Mouse (Mus musculus) small intestine, adult 2 months (tissue): ENCODE results near the gene Gm49416. TPM values are rescaled to one million over a fixed set of nuclear protein-coding genes. Genes with fewer than 3 reads are reported as not detected.
A peak's percentile ranks its signal among the peaks of the same experiment; 100 is the strongest.

ENCODE experiments used
- H3K27ac ChIP-seq: fragments of 200-500 bp; 2 replicates; pipeline ENCODE4 v1.5.1; 2012; ENCODE audit warnings: low read depth, low read length, control low read depth, inconsistent platforms; ENCODE audit not compliant: insufficient read depth
- H3K27me3 ChIP-seq: fragments of 200-500 bp; 2 replicates; pipeline ENCODE4 v1.6.1; 2012; ENCODE audit warnings: mild to moderate bottlenecking, moderate library complexity, low read length, inconsistent platforms; ENCODE audit not compliant: control insufficient read depth, insufficient read depth
- H3K36me3 ChIP-seq: fragments of 200-500 bp; 2 replicates; pipeline ENCODE4 v1.6.1; 2012; ENCODE audit warnings: mild to moderate bottlenecking, low read length, control low read depth, inconsistent platforms; ENCODE audit not compliant: control insufficient read depth, insufficient read depth
- H3K4me1 ChIP-seq: fragments of 200-500 bp; 2 replicates; pipeline ENCODE4 v1.6.1; 2012; ENCODE audit warnings: low read length, inconsistent platforms, mixed read lengths; ENCODE audit not compliant: control insufficient read depth, insufficient read depth, insufficient read length
- H3K4me3 ChIP-seq: fragments of 200-500 bp; 2 replicates; pipeline ENCODE4 v1.5.1; 2012; ENCODE audit warnings: low read depth, mild to moderate bottlenecking, control low read depth, inconsistent platforms, low read length, moderate library complexity
- CTCF ChIP-seq: fragments of 200-500 bp; IDR thresholded peaks from 2 replicates; pipeline ENCODE4 v1.5.1; 2012; ENCODE audit warnings: low read depth, mild to moderate bottlenecking, control low read depth, inconsistent platforms, low read length, moderate library complexity, mixed read lengths; ENCODE audit not compliant: insufficient replicate concordance, insufficient read length; ENCODE audit errors: extremely low read depth
- POLR2A ChIP-seq: fragments of 200-500 bp; IDR thresholded peaks from 2 replicates; pipeline ENCODE4 v1.6.1; 2012; ENCODE audit warnings: low read depth, mild to moderate bottlenecking, control low read depth, inconsistent platforms, low read length, moderate library complexity
- WGBS: fragments of 180-500 bp; shearing (Covaris S2); methylation state at CpG from one replicate; pipeline ENCODE4 v1.1.7; 2018; 5-methylcytosine and 5-hydroxymethylcytosine counted together
- polyA plus RNA-seq: library from polyadenylated mRNA; depleted of rRNA; stranded (reverse); fragments of >200 nt; gene quantifications from 2 replicates; pipeline ENCODE4 v1.2.3, GENCODE M21; 2012; rRNA removed

The Gm49416 gene
- polyA plus RNA-seq, 1 experiment, result not detected

DNA sequence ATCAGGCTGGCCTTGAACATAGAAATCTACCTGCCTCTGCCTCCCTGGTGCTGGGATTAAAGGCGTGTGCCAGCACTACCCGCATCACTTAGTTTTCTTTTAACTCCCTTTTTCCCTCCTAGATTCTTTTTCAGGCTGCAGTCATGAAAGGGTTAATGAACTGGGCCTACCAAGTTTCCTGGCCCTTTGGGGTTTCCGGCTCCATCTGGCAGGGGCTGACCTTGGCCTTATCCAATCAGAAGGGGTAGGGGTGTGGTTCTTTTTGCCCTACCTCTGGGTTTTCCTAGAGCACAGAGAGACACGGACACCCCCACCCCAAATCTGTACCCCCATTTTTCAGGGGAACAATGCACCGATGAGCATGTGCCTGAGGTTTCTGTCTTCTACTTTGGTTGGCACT is 56.0 kb downstream of the Gm49416 start:
- H3K27ac ChIP-seq, result peak overlapping the region; percentile 17; the same call in 1 of the 2 replicates

More for the DNA sequence above, 56.0 kb downstream of the Gm49416 start:
- no peak overlapping the region for H3K4me3 ChIP-seq
- peaks cover 46% of the 10 kb centered on the region for H3K36me3 ChIP-seq
- H3K4me1 ChIP-seq, result peaks cover 18% of the 10 kb centered on the region
- WGBS, result 23% methylated on average over 5 of the region's 5 CpGs
- TF ChIP-seq CTCF (no peak), POLR2A (no peak)
- no peaks in the 10 kb centered on the region for H3K27me3 ChIP-seq

Other genes with a start within 250 kb of the Gm49416 start
- gene Chrm1, start 225.1 kb upstream of the Gm49416 start, polyA plus RNA-seq, result 2.3 and 2.4 TPM in 2 replicates
- 132 and 391 TPM in 2 replicates for gene Slc3a2, start 165.6 kb upstream of the Gm49416 start, polyA plus RNA-seq
- 12.1 and 17.5 TPM in 2 replicates for gene Wdr74, start 153.1 kb upstream of the Gm49416 start, polyA plus RNA-seq
- not detected in 2 replicates for gene 1700092M07Rik, start 148.2 kb upstream of the Gm49416 start, polyA plus RNA-seq
- gene Stx5a, start 147.5 kb upstream of the Gm49416 start, polyA plus RNA-seq, result 31.7 and 65.9 TPM in 2 replicates
- 13.3 and 25.4 TPM in 2 replicates for gene Nxf1, start 131.9 kb upstream of the Gm49416 start, polyA plus RNA-seq
- 117 and 142 TPM in 2 replicates for gene Tmem223, start 117.9 kb upstream of the Gm49416 start, polyA plus RNA-seq
- 59.9 and 96.2 TPM in 2 replicates for gene Tmem179b, start 114.5 kb upstream of the Gm49416 start, polyA plus RNA-seq
- gene Taf6l, start 102.5 kb upstream of the Gm49416 start, polyA plus RNA-seq, result 4.5 and 8.1 TPM in 2 replicates
- 7.7 and 13.5 TPM in 2 replicates for gene Polr2g, start 90.3 kb upstream of the Gm49416 start, polyA plus RNA-seq
- 0.60 and 0.86 TPM in 2 replicates for gene Zbtb3, start 86.4 kb upstream of the Gm49416 start, polyA plus RNA-seq
- 5.7 and 8.9 TPM in 2 replicates for gene Ttc9c, start 69.6 kb upstream of the Gm49416 start, polyA plus RNA-seq
- gene Hnrnpul2, start 68.9 kb upstream of the Gm49416 start, polyA plus RNA-seq, result 9.2 and 20.9 TPM in 2 replicates
- 4.6 TPM in 1 of 2 replicates, not detected in the other for gene AC129217.1, start 59.2 kb upstream of the Gm49416 start, polyA plus RNA-seq
- gene Bscl2, start 51.5 kb upstream of the Gm49416 start, polyA plus RNA-seq, result 54.3 and 82.6 TPM in 2 replicates
- 0.33 and 0.63 TPM in 2 replicates for gene Gng3, start 49.7 kb upstream of the Gm49416 start, polyA plus RNA-seq
- gene Lrrn4cl, start 38.2 kb upstream of the Gm49416 start, polyA plus RNA-seq, result 0.11 and 0.17 TPM in 2 replicates
- 34.7 and 95.9 TPM in 2 replicates for gene Ubxn1, start 17.4 kb upstream of the Gm49416 start, polyA plus RNA-seq
- 14.0 and 19.2 TPM in 2 replicates for gene Uqcc3, start 8.0 kb upstream of the Gm49416 start, polyA plus RNA-seq
- gene Lbhd1, start 5.2 kb upstream of the Gm49416 start, polyA plus RNA-seq, result 0.22 and 0.55 TPM in 2 replicates
- not detected in 2 replicates for gene Gm49403, start 5.0 kb upstream of the Gm49416 start, polyA plus RNA-seq
- gene 1810009A15Rik, start 73 bp upstream of the Gm49416 start, polyA plus RNA-seq, result 9.5 and 11.4 TPM in 2 replicates
- gene Ints5, start 4.1 kb downstream of the Gm49416 start, polyA plus RNA-seq, result 13.2 and 19.5 TPM in 2 replicates
- 45.7 and 74.1 TPM in 2 replicates for gene Ganab, start 9.1 kb downstream of the Gm49416 start, polyA plus RNA-seq
- 40.1 and 69.5 TPM in 2 replicates for gene B3gat3, start 31.4 kb downstream of the Gm49416 start, polyA plus RNA-seq
- gene Rom1, start 40.4 kb downstream of the Gm49416 start, polyA plus RNA-seq, result 7.2 and 15.1 TPM in 2 replicates
- 18.4 and 32.2 TPM in 2 replicates for gene Eml3, start 40.6 kb downstream of the Gm49416 start, polyA plus RNA-seq
- gene Mta2, start 52.9 kb downstream of the Gm49416 start, polyA plus RNA-seq, result 15.0 and 21.7 TPM in 2 replicates
- 5.6 and 13.2 TPM in 2 replicates for gene Tut1, start 64.9 kb downstream of the Gm49416 start, polyA plus RNA-seq
- gene Eef1g, start 78.1 kb downstream of the Gm49416 start, polyA plus RNA-seq, result 90.2 and 129 TPM in 2 replicates
- gene Ahnak, start 100.4 kb downstream of the Gm49416 start, polyA plus RNA-seq, result 5.1 and 14.7 TPM in 2 replicates
- gene Scgb1a1, start 199.0 kb downstream of the Gm49416 start, polyA plus RNA-seq, result 0.30 and 3.7 TPM in 2 replicates
- 0.37 and 0.41 TPM in 2 replicates for gene Asrgl1, start 246.7 kb downstream of the Gm49416 start, polyA plus RNA-seq